Mouse (Mus musculus) layer of hippocampus, adult 2 months (tissue): ENCODE measurements around the gene 1700092M07Rik. TPM values are rescaled to one million over a fixed set of nuclear protein-coding genes. Genes with fewer than 3 reads are reported as not detected.
"Not testable (repeated sequence)": the region's sequence is repeated elsewhere in the genome, so short reads cannot be mapped to it uniquely, and the experiment has no call there.

Experiments used
- DNase-seq, 2 experiments: peaks; one replicate each; pipeline ENCODE4 v3.0.0; 2022; ENCODE audit warnings: low spot score in 2 of 2
- H3K27ac ChIP-seq: fragments of 200-600 bp; 2 replicates; pipeline ENCODE4 v1.8.1; 2022
- H3K4me3 ChIP-seq: fragments of 200-600 bp; 2 replicates; pipeline ENCODE4 v1.8.1; 2022; ENCODE audit warnings: mild to moderate bottlenecking
- CTCF ChIP-seq: fragments of 200-600 bp; conservative IDR thresholded peaks from 2 replicates; pipeline ENCODE4 v1.8.1; 2022; ENCODE audit warnings: antibody characterized with exemption, mild to moderate bottlenecking, moderate library complexity
- total RNA-seq, 2 experiments: library from RNA; stranded (reverse); gene quantifications; 2 replicates each; pipeline ENCODE4 v1.2.3; 2021

The 1700092M07Rik gene
- total RNA-seq, 2 experiments from 2014 or later = 1.5 to 3.4 TPM

DNA sequence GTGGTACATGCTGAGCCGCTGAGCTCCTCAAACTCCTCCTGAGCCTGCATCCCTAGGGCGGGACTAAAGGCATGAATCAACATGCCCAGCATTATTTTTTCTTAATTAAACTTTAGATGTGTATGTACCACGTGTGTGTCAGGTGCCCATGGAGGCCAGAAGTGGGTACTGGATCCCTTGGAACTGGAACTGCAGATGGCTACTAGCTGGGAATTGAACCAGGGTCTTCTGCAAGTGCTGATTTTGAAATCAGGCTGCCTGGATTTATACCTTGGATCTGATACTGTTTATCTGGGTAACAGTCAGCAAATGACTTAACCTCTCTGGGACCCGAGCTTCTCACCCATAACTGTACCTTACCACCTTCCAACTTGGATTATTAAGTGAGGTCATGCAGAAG lies 18.5 kb upstream of the 1700092M07Rik start:
- peak overlapping the region; percentile 71 for H3K4me3 ChIP-seq
- H3K27ac ChIP-seq = peak overlapping the region; percentile 96
- TF ChIP-seq CTCF = no peak
- no peak for DNase-seq

GRCm38 (mm10) chr19:8722559-8722906 lies 18.0 kb upstream of the 1700092M07Rik start:
- TF ChIP-seq CTCF = no peak

DNA sequence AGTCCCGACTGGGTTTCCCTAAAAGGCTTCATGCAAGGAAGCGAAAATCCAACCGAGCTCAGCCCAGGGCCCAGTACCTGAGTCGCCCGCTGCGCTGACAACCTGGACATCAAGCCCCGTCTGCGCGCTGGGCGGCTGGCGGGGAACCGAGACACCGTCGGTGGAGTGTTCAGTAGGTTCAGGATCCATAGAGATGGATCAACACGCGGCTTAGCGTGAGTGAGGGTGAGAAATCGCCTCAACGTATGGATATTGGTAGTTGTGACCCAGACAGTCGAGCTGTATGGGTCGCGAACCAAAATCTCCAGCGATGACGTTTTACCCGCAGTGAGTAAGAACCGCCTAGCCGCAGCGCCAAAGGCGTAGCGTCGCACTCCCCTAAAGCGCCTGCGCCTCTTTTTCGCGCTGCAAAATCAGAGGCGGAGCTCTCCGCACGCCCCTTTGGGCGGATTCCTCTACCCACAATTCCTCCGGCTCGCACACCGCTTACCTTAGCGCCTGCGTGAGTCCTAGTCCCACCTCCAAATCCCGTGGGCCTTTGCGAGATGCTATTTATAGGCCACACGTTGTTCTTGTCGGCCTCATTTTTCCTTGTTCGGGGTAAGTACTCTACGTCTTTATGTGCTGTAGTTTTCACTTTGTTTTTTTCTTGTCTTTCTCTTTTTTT lies 17.5 kb upstream of the 1700092M07Rik start, which contains the start of gene Slc3a2:
TSS of gene Slc3a2 (minus strand) at position 463 of the 667 bp plus-strand sequence.
- Histone ChIP-seq H3K27ac (peak within 1 kb of the TSS; percentile 96), H3K4me3 (peak within 1 kb of the TSS; percentile 71)
- peak; percentile 96 to 98 for DNase-seq
- TF ChIP-seq CTCF = peak; percentile 32

More at GRCm38 (mm10) chr19:8722559-8722906, 18.0 kb upstream of the 1700092M07Rik start:
- peak overlapping the region; percentile 96 for H3K27ac ChIP-seq
- peak overlapping the region; percentile 71 for H3K4me3 ChIP-seq
- no peak for DNase-seq

DNA sequence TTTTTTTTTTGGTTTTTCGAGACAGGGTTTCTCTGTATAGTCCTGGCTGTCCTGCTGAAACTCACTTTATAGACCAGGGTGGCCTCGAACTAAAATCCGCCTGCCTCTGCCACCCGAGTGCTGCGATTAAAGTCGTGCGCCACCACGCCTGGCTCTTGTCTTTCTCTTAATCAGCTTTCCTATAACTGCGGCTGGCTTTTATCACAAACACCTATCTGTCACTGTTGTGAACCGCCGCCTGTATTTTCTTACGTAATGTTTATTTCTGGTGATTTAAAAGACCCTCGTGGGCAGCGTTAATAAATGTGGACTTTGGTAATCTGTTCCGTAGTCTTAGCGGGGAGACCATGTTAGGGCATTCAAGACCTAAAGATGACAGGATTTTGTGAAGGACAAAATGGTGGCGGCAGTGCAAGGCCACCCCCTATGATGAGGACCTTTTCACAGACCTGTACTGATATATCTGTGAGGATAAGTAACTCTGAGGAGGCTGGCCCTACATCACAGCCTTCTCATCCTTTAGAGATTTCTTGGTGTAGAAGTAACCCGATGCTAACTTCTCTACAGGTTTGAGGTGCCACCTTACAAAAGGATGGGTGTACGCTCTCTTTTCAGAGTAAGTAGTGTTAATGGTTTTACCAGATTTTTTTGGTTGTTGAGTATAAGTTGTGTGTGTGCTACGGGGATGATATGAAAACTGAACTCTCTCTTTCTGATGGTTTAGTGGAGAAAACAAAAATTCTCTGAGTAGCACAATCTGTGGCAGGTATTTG lies 16.8 kb upstream of the 1700092M07Rik start:
- no peak for DNase-seq
- H3K4me3 ChIP-seq = peak overlapping the region; percentile 71
- TF ChIP-seq CTCF = no peak
- H3K27ac ChIP-seq = peak overlapping the region; percentile 96

DNA sequence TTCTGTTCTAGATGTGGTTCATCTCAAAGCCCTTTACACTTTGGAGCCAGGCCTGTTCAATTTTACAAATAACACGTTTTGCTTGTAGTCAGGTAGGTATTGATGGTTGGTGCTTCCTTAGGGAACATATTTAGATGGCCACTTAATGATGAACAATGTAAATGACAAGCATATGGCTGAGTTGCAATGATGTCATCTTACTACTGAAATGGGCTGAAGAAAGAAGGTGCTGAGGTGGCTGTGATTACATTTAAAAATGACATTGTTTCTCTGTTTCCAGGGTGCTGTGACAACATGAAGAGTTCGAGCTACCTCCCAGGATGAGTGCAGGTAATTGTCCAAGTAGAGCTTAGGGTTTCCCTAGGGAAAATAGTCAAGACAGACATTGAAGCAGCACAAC lies 16.1 kb upstream of the 1700092M07Rik start:
- peak overlapping the region; percentile 71 for H3K4me3 ChIP-seq
- H3K27ac ChIP-seq = no peak overlapping the region; the same call in 1 of the 2 replicates
- DNase-seq = no peak
- TF ChIP-seq CTCF = no peak

GRCm38 (mm10) chr19:8725081-8725613 lies 15.4 kb upstream of the 1700092M07Rik start:
- Histone ChIP-seq H3K4me3 (no peak overlapping the region), H3K27ac (no peak overlapping the region)
- DNase-seq = no peak
- no peak for TF ChIP-seq CTCF

DNA sequence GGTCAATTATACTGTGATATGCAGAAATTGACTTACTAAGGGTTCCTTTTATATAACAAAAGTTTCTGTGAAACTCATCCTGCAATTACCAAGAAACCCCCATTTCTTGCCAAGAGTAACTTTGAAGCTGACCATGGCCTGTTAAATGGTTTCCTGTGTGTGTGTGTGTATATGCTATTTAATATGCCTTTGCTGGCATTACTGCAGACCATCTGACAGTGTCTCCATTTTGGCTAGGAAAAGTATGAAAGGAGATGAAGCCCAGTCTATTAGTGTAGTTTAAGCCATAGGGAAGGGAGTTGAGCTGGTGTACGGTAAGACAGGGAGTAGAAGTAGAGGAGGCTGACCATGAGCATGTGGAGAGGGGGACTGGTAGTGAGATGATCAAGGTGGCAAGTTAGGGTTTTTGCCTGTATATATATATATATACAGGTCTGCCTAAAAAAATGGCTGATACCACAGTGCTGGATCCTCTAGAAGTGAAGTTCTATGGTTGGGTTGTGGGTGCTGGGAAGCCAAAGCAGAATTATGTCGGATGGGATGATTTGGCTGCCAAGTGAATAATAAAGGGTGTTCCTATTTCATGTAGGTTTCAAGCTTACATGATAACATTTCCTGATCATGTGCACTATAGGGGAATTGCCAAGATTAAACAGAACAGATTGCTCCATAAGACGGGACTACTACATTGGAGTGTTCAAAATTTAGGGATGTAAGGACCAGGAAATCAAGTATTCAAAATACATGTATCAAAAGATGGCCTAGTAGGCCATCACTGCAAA lies 13.7 kb upstream of the 1700092M07Rik start:
- TF ChIP-seq CTCF = no peak
- no peak for DNase-seq
- no peak overlapping the region for H3K4me3 ChIP-seq
- H3K27ac ChIP-seq = no peak overlapping the region

DNA sequence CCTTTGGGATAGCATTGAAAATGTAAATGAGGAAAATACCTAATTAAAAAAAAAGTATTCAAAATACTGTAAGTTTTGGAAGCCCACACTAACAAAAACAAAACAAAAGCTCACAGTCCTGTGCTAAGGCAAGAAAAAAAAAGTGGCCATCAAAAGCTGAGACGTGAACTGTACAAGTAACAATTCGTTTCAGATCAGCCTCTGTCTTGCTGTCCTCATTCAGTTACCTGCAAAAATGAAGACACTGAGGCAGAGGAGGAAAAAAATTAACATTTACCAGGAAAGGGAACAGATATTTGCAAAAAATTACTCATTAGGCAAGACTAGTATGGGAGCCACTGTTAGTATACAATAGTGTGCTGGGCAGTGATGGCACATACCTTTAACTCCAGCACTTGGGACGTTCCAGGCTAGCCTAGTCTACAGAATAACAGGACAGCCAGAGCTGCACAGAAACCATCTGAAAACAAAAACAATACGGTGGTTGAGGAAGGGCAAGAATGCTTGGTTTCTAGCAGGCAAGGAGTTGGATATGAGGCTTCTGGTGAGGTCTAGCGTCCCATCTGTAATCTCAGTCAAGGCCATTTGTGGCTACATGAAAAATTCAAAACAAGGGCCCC lies 12.9 kb upstream of the 1700092M07Rik start:
- H3K4me3 ChIP-seq = no peak overlapping the region
- DNase-seq = no peak
- H3K27ac ChIP-seq = no peak overlapping the region
- no peak for TF ChIP-seq CTCF

- H3K27ac ChIP-seq, H3K4me3 ChIP-seq, DNase-seq: not testable (repeated sequence)
Observed at GRCm38 (mm10) chr19:8728335-8729099, 12.0 kb upstream of the 1700092M07Rik start.

- no peak for DNase-seq
- H3K27ac ChIP-seq = no peak overlapping the region
- no peak for TF ChIP-seq CTCF
- H3K4me3 ChIP-seq = no peak overlapping the region
Observed at GRCm38 (mm10) chr19:8734334-8734733, 6.2 kb upstream of the 1700092M07Rik start.

GRCm38 (mm10) chr19:8735389-8736159 lies 4.9 kb upstream of the 1700092M07Rik start, which contains the start of gene Wdr74:
Gene Wdr74, plus strand, starts transcription at chr19:8735827.
- peak; percentile 90 to 95 for DNase-seq
- no peak for TF ChIP-seq CTCF

More at GRCm38 (mm10) chr19:8735389-8736159, 4.9 kb upstream of the 1700092M07Rik start, which contains the start of gene Wdr74:
- H3K4me3 ChIP-seq = peak within 1 kb of the TSS; percentile 77
- H3K27ac ChIP-seq = peak within 1 kb of the TSS; percentile 90
